Comparison of ENCODE assay signal across 10 mouse cellular contexts in genomic region chr14:74646107-74646793, GRCm38 (mm10). TPM values are rescaled to one million over a fixed set of nuclear protein-coding genes. Genes with fewer than 3 reads are reported as not detected.
A peak's percentile ranks its signal among the peaks of the same experiment; 100 is the strongest.
DNase-seq lines count a peak whose midpoint lies in the region; ATAC-seq and TF ChIP-seq lines count a peak whose summit lies in the region.
"Had no signal": no experiment of that assay in that cellular context is flagged by ENCODE, and none has a peak within 500 bp of the region (broad histone marks: within the 10 kb centered on the region; RNA-seq: fewer than 3 reads in every experiment).

No protein-coding gene starts in this region.

- no peak overlapping the region for H3K9ac ChIP-seq in heart, adult 2 months (ENCODE audit: low read depth, low read length)
- no peak overlapping the region for H3K9ac ChIP-seq in lung, embryonic 14.5 days
- no peak overlapping the region for H3K9ac ChIP-seq in stomach, postnatal 0 days (ENCODE audit: low read length)
- H3K9ac ChIP-seq: midbrain, embryonic 12.5 days had no signal

- H3K27me3 ChIP-seq in heart, adult 2 months (ENCODE audit: control insufficient read depth, insufficient read depth, low read length), result no peaks in the 10 kb centered on the region
- 0 out of 2 replicates have a peak, but pooled peaks cover 3% of the 10 kb centered on the region for H3K27me3 ChIP-seq in lung, embryonic 14.5 days (ENCODE audit: insufficient read depth, low read length)
- no peaks in the 10 kb centered on the region for H3K27me3 ChIP-seq in stomach, postnatal 0 days (ENCODE audit: control insufficient read depth, insufficient read depth, low read length)

- ATAC-seq in lung, embryonic 14.5 days (ENCODE audit: insufficient read depth), result no peak
- ATAC-seq in stomach, postnatal 0 days (ENCODE audit: low FRiP score, low TSS enrichment), result peak; percentile 35; the same call in 1 of the 2 replicates
- ATAC-seq: hindbrain, postnatal 0 days had no signal

- 37% methylated on average over 11 of the region's 11 CpGs for WGBS in heart, adult 2 months
- WGBS in lung, embryonic 14.5 days, result 44% methylated on average over 11 of the region's 11 CpGs
- WGBS in stomach, postnatal 0 days, result 54% methylated on average over 11 of the region's 11 CpGs

- H3K4me2 ChIP-seq in lung, embryonic 14.5 days, result no peak overlapping the region
- H3K4me2 ChIP-seq in stomach, postnatal 0 days (replicated peaks; ENCODE audit: low read depth), result no peak overlapping the region
- H3K4me2 ChIP-seq: midbrain, embryonic 12.5 days had no signal

- H3K9me3 ChIP-seq in lung, embryonic 14.5 days (ENCODE audit: low read depth, low read length), result no peaks in the 10 kb centered on the region
- no peaks in the 10 kb centered on the region for H3K9me3 ChIP-seq in stomach, postnatal 0 days (ENCODE audit: control insufficient read depth, low read length)
- H3K9me3 ChIP-seq: midbrain, embryonic 12.5 days had no signal

- no peak for TF ChIP-seq POLR2A in heart, adult 2 months (IDR thresholded peaks at IDR 0.05; ENCODE audit: insufficient read depth, low read depth, low read length)

- peak overlapping the region; percentile 15; the same call in 1 of the 2 replicates for H3K27ac ChIP-seq in left cerebral cortex, adult 2 months
- H3K27ac ChIP-seq in heart, adult 2 months, result peak overlapping the region; percentile 57
- H3K27ac ChIP-seq in lung, embryonic 14.5 days (ENCODE audit: low read depth), result no peak overlapping the region
- H3K27ac ChIP-seq in stomach, postnatal 0 days (replicated peaks), result no peak overlapping the region
- H3K27ac ChIP-seq: hindbrain, postnatal 0 days; midbrain, embryonic 12.5 days had no signal

- peaks cover 5% of the 10 kb centered on the region for H3K4me1 ChIP-seq in heart, adult 2 months (ENCODE audit: control insufficient read depth, insufficient read depth, low read length)
- H3K4me1 ChIP-seq in lung, embryonic 14.5 days (ENCODE audit: insufficient read depth), result no peaks in the 10 kb centered on the region
- H3K4me1 ChIP-seq in stomach, postnatal 0 days (replicated peaks; ENCODE audit: control insufficient read depth, insufficient read depth), result 0 out of 2 replicates have a peak, but pooled peaks cover 4% of the 10 kb centered on the region

- no peaks in the 10 kb centered on the region for H3K79me2 ChIP-seq in heart, adult 2 months (replicated peaks; ENCODE audit: control insufficient read depth, insufficient read depth, low read length)

- no peak overlapping the region for H3K4me3 ChIP-seq in left cerebral cortex, adult 2 months
- no peak overlapping the region for H3K4me3 ChIP-seq in heart, adult 2 months
- H3K4me3 ChIP-seq in lung, embryonic 14.5 days (ENCODE audit: low read depth, low read length), result no peak overlapping the region
- no peak overlapping the region for H3K4me3 ChIP-seq in stomach, postnatal 0 days (ENCODE audit: low read depth, low read length)
- H3K4me3 ChIP-seq: midbrain, embryonic 12.5 days had no signal

- 0 out of 2 replicates have a peak, but pooled peaks have one; percentile 50 for TF ChIP-seq EP300 in heart, adult 2 months (IDR thresholded peaks at IDR 0.05; ENCODE audit: insufficient read depth, low read depth, low read length)
- no peak for TF ChIP-seq EP300 in stomach, postnatal 0 days (optimal IDR thresholded peaks at IDR 0.05)

- intact Hi-C loops in left cerebral cortex, adult 2 months (cut with DNase I), result loop anchor here (10.0 kb wide), 1 partner anchor 1071 kb away; no protein-coding TSS in a partner anchor
- intact Hi-C loops in left cerebral cortex, postnatal 25 days (cut with DNase I), result loop anchor here (10.0 kb wide), 2 partner anchors 391 to 731 kb away; no protein-coding TSS in a partner anchor
- intact Hi-C loops in heart, adult 2 months (cut with DNase I), result loop anchor here (10.0 kb wide), 3 partner anchors 329 to 1121 kb away; partner anchors contain the start of gene Sucla2
- intact Hi-C loops in left cerebral cortex, postnatal 10 days (cut with DNase I), result loop anchor here (10.0 kb wide), 2 partner anchors 941 to 1071 kb away; no protein-coding TSS in a partner anchor

- no peak for DNase-seq in left cerebral cortex, adult 2 months (ENCODE audit: extremely low spot score in 1 of 2, low spot score in 2 of 2)
- DNase-seq in left cerebral cortex, postnatal 25 days (ENCODE audit: low spot score in 2 of 2), result no peak
- DNase-seq in heart, adult 2 months, result peak; percentile 36 to 44
- DNase-seq in lung, embryonic 14.5 days, result peak; percentile 42
- DNase-seq in stomach, postnatal 0 days (ENCODE audit: low spot score), result no peak
- no peak for DNase-seq in left cerebral cortex, postnatal 10 days (ENCODE audit: extremely low spot score in 1 of 2, low spot score in 2 of 2)
- no peak for DNase-seq in thymus, postnatal 36 days
- no peak for DNase-seq in kidney, adult 8-10 months

- TF ChIP-seq CTCF in left cerebral cortex, adult 2 months (IDR thresholded peaks at IDR 0.05), result no peak
- no peak for TF ChIP-seq CTCF in heart, adult 2 months (IDR thresholded peaks at IDR 0.05)
- no peak for TF ChIP-seq CTCF in lung, embryonic 14.5 days (IDR thresholded peaks at IDR 0.05; ENCODE audit: low read depth)
- no peak for TF ChIP-seq CTCF in stomach, postnatal 0 days (IDR thresholded peaks at IDR 0.05; ENCODE audit: low read depth)

- no peaks in the 10 kb centered on the region for H3K36me3 ChIP-seq in heart, adult 2 months (ENCODE audit: control insufficient read depth, insufficient read depth, low read length)
- no peaks in the 10 kb centered on the region for H3K36me3 ChIP-seq in lung, embryonic 14.5 days (ENCODE audit: insufficient read depth)
- no peaks in the 10 kb centered on the region for H3K36me3 ChIP-seq in stomach, postnatal 0 days (ENCODE audit: control insufficient read depth, insufficient read depth, low read length)
- H3K36me3 ChIP-seq: midbrain, embryonic 12.5 days had no signal

RNA-seq across cellular contexts. Expression of gene Htr2a, which starts 5.6 kb away (rescaled TPM):
- total RNA-seq in left cerebral cortex, adult 2 months (2021), result 10 to 100 TPM; 24.5 to 29.3 TPM
- 10 to 100 TPM; 29.8 to 30.2 TPM for total RNA-seq in left cerebral cortex, postnatal 25 days (2021)
- total RNA-seq in heart, adult 2 months (2021), result under 1 TPM; 0.73 to 0.77 TPM
- polyA plus RNA-seq in heart, adult 2 months (2012; rRNA removed), result 0.32 and 0.33 TPM in 2 replicates
- 0.74 and 0.92 TPM in 2 replicates for polyA plus RNA-seq in lung, embryonic 14.5 days (2014; fragmentation: Nextera tagmentation; extraction: Ambion mirVana)
- polyA plus RNA-seq in stomach, postnatal 0 days (2015; fragmentation: Nextera tagmentation; extraction: Ambion mirVana), result 0.13 and 0.16 TPM in 2 replicates
- 10 to 100 TPM; 17.0 to 18.8 TPM for total RNA-seq in left cerebral cortex, postnatal 10 days (2021)

Comparison
In these comparisons a context has a peak if more than half of its experiments do, and no peak if none do; other contexts are left out.
1. DNase-seq: peak in heart, adult 2 months (2 of 2) and lung, embryonic 14.5 days (single experiment); none in left cerebral cortex, adult 2 months (0 of 2), left cerebral cortex, postnatal 25 days (0 of 2), stomach, postnatal 0 days (single experiment), left cerebral cortex, postnatal 10 days (0 of 2), thymus, postnatal 36 days (0 of 2) and kidney, adult 8-10 months (0 of 2).
2. H3K27ac ChIP-seq: peak in left cerebral cortex, adult 2 months (single experiment) and heart, adult 2 months (single experiment); none in lung, embryonic 14.5 days (single experiment) and stomach, postnatal 0 days (single experiment).
3. RNA of gene Htr2a, which starts 5.6 kb away (total RNA-seq): 29.8 to 30.2 TPM in left cerebral cortex, postnatal 25 days, 24.5 to 29.3 TPM in left cerebral cortex, adult 2 months and 17.0 to 18.8 TPM in left cerebral cortex, postnatal 10 days; 0.73 to 0.77 TPM in heart, adult 2 months; every median in the first group is over 10 times any median in the second.